Mouse (Mus musculus) B cell, adult 2 months (primary cell): Measurements from ENCODE around the gene Itgb4.

Source experiments
- DNase-seq, 2 experiments: peaks; one replicate each; pipeline ENCODE4 v3.0.0; 2022

Gene Itgb4

GRCm38 (mm10) chr11:116029086-116029865 lies 54.8 kb downstream of the Itgb4 start:
- no peak for DNase-seq

- peak; percentile 99 to 100 for DNase-seq
Observed at GRCm38 (mm10) chr11:116030088-116030897, 55.8 kb downstream of the Itgb4 start, which contains the start of gene Unk. TSS of gene Unk (plus strand) at chr11:116030322.

GRCm38 (mm10) chr11:116030898-116031845 lies 56.7 kb downstream of the Itgb4 start:
- peak in 1 of 2 experiments; percentile 64 for DNase-seq

- no peak for DNase-seq
Observed at GRCm38 (mm10) chr11:116034584-116034983, 60.1 kb downstream of the Itgb4 start.

GRCm38 (mm10) chr11:116036671-116037070 lies 62.2 kb downstream of the Itgb4 start:
- no peak for DNase-seq

GRCm38 (mm10) chr11:116037826-116038225 lies 63.3 kb downstream of the Itgb4 start:
- no peak for DNase-seq

- DNase-seq = no peak
Observed at GRCm38 (mm10) chr11:116040593-116040992, 66.1 kb downstream of the Itgb4 start.

GRCm38 (mm10) chr11:116041833-116042232 lies 67.3 kb downstream of the Itgb4 start:
- no peak for DNase-seq

- no peak for DNase-seq
Observed at GRCm38 (mm10) chr11:116042372-116043138, 68.0 kb downstream of the Itgb4 start.

GRCm38 (mm10) chr11:116043286-116043685 lies 68.8 kb downstream of the Itgb4 start:
- DNase-seq = no peak

- DNase-seq = no peak
Observed at GRCm38 (mm10) chr11:116045173-116045572, 70.7 kb downstream of the Itgb4 start.

- DNase-seq = no peak
Observed at GRCm38 (mm10) chr11:116049610-116050009, 75.1 kb downstream of the Itgb4 start.

GRCm38 (mm10) chr11:116050196-116050595 lies 75.7 kb downstream of the Itgb4 start:
- no peak for DNase-seq

GRCm38 (mm10) chr11:116053510-116054229 lies 79.2 kb downstream of the Itgb4 start:
- no peak for DNase-seq

- DNase-seq = no peak
Observed at GRCm38 (mm10) chr11:116055873-116056272, 81.4 kb downstream of the Itgb4 start.

- no peak for DNase-seq
Observed at GRCm38 (mm10) chr11:116057237-116057881, 82.8 kb downstream of the Itgb4 start.
